Mouse (Mus musculus) kidney, postnatal 0 days (tissue): Measurements from ENCODE around the gene Mpg. TPM values are rescaled to one million over a fixed set of nuclear protein-coding genes. Genes with fewer than 3 reads are reported as not detected.

Experiments
- ATAC-seq: fragments of 200-750 bp; cut with Nextera tagmentation; replicated peaks from 2 replicates; pipeline ENCODE4 v1.8.0; 2017; ENCODE audit warnings: low read depth, moderate number of reproducible peaks, moderate TSS enrichment, moderate library complexity; ENCODE audit not compliant: low FRiP score
- DNase-seq: peaks from one replicate; pipeline ENCODE4 v3.0.0-alpha.2; 2016; ENCODE audit warnings: low spot score
- H3K27ac ChIP-seq: fragments of 300-500 bp; sonication (generic); 2 replicates; pipeline ENCODE4 v1.5.1; 2014; ENCODE audit warnings: mild to moderate bottlenecking
- H3K27me3 ChIP-seq: fragments of 300-500 bp; sonication (generic); 2 replicates; pipeline ENCODE4 v1.6.1; 2014; ENCODE audit warnings: low read length, mixed read lengths; ENCODE audit not compliant: insufficient read depth
- H3K36me3 ChIP-seq: fragments of 300-500 bp; sonication (generic); 2 replicates; pipeline ENCODE4 v1.6.1; 2014; ENCODE audit warnings: low read length, mixed read lengths; ENCODE audit not compliant: insufficient read depth
- H3K4me1 ChIP-seq: fragments of 300-500 bp; sonication (generic); replicated peaks from 2 replicates; pipeline ENCODE4 v1.6.1; 2014; ENCODE audit warnings: antibody characterized with exemption, low read length, mixed read lengths; ENCODE audit not compliant: insufficient read depth
- H3K4me2 ChIP-seq: fragments of 300-500 bp; sonication (generic); 2 replicates; pipeline ENCODE4 v1.6.1; 2014; ENCODE audit warnings: mild to moderate bottlenecking, low read length, moderate library complexity, mixed read lengths
- H3K4me3 ChIP-seq: fragments of 300-500 bp; sonication (generic); replicated peaks from 2 replicates; pipeline ENCODE4 v1.5.1; 2014; ENCODE audit warnings: low read depth, low read length
- H3K9ac ChIP-seq: fragments of 300-500 bp; sonication (generic); 2 replicates; pipeline ENCODE4 v1.6.1; 2014; ENCODE audit warnings: low read depth, low read length
- H3K9me3 ChIP-seq: fragments of 300-500 bp; sonication (generic); replicated peaks from 2 replicates; pipeline ENCODE4 v1.6.1; 2016; ENCODE audit warnings: low read length, inconsistent platforms, mixed read lengths
- CTCF ChIP-seq: IDR thresholded peaks from 2 replicates; pipeline ENCODE4 v1.5.1; 2016; ENCODE audit warnings: antibody characterized with exemption, low read depth, mild to moderate bottlenecking, moderate library complexity
- WGBS: fragments of 180-500 bp; shearing (Covaris S2); extraction: QIAGEN DNeasy Blood & Tissue Kit; methylation state at CpG from one replicate; pipeline ENCODE4 v1.1.7; 2014; 5-methylcytosine and 5-hydroxymethylcytosine counted together
- polyA plus RNA-seq: library from polyadenylated mRNA; unstranded; fragments of >200 nt; fragmentation: Nextera tagmentation; extraction: Ambion mirVana; gene quantifications from 2 replicates; pipeline ENCODE4 v1.2.1, GENCODE M21; 2015

Mpg gene
- polyA plus RNA-seq, 1 experiment from 2014 or later, result 33.0 TPM

DNA sequence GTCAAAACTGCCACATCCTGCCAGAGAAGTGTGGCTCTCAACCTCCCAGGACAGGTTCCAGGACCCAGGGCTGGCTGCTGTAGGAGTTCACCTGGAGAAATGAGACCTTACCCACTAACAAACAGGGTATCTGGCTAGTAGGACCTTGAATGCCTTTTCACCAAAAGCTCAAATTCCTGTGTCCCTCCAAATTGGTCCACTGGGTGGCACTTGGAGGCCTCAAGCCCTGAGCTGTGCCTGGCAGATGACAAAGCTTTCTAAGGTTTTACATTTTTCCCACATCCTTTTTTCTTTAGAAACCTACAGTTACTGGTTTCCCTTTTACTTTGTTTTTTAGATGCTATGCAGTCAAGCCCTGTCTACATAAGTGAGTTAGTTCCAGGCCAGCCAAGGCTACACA lies 20.8 kb downstream of the Mpg start:
- Histone ChIP-seq H3K4me3 (no peak overlapping the region), H3K9ac (no peak overlapping the region), H3K27me3 (no peaks in the 10 kb centered on the region), H3K9me3 (no peaks in the 10 kb centered on the region), H3K4me2 (no peak overlapping the region), H3K36me3 (peaks cover 16% of the 10 kb centered on the region), H3K27ac (no peak overlapping the region), H3K4me1 (peaks cover 12% of the 10 kb centered on the region)
- TF ChIP-seq CTCF, result peak; percentile 55
- ATAC-seq, result no peak
- DNase-seq, result no peak

DNA sequence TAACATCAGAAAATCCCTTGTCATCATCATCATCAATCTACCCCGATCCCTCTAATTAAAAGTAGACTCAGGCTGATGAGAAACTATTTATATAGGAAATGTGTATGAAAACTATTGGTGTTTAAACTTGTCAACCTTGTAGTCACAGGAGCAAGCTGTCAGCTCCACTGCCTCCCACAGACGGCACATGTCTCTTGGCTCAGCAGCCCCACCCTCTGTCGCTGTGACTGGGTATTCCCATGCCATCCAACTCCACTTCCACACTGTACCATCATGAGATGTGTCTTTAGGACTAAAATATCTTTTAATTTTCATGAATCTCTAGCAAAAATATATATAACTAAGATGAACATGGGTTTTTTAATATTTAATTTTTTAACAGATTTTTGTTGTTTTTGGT lies 22.0 kb downstream of the Mpg start:
- 68% methylated on average over 3 of the region's 3 CpGs for WGBS
- H3K36me3 ChIP-seq, result peaks cover 17% of the 10 kb centered on the region
- no peak overlapping the region for H3K4me3 ChIP-seq
- ATAC-seq, result no peak
- no peaks in the 10 kb centered on the region for H3K27me3 ChIP-seq
- no peak for TF ChIP-seq CTCF
- peaks cover 10% of the 10 kb centered on the region for H3K4me1 ChIP-seq
- no peaks in the 10 kb centered on the region for H3K9me3 ChIP-seq
- H3K27ac ChIP-seq, result no peak overlapping the region
- DNase-seq, result no peak
- no peak overlapping the region for H3K9ac ChIP-seq
- H3K4me2 ChIP-seq, result no peak overlapping the region

DNA sequence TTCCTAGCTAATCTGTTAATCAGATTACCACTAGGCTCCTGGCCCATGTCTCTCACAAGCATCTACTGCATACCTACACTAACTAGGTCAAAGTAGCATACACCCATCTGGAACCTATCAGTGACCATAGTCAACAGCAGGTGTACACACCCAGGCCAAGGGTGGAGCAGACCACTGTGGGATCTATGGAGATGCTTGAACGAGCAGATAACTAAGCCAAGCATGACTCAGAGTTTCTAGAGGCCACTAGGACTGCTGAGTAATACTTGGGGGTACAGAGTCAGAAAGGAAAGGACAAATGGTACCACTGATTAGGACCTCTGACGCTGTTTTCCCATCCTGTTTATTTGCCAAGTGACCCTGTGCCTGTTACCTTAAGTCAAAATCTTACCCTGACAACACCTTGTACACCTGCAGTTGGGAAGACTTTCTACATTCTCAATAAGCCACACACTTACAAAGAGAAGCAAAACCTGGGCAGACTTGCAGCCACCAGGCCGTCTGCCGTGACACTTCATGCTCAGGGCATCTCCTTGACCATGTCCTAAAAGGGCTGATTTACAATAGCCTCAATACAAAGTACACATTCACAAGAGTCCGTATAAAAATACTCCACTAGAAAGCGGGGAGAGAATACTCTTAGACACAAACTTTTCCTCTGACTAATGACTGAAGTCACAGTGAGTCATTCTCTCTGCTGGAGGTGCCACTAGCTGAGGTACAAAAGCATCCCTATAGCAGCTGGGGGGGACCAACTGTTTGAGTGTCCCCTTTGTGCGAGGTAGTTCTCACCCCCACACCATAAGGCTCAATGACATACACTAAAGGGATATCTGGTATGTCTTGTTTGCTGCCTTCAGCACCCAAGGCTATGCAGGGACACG lies 24.8 kb downstream of the Mpg start:
- no peaks in the 10 kb centered on the region for H3K9me3 ChIP-seq
- 81% methylated on average over 8 of the region's 8 CpGs for WGBS
- TF ChIP-seq CTCF, result no peak
- no peak overlapping the region for H3K4me3 ChIP-seq
- ATAC-seq (no peak), DNase-seq (no peak)
- no peak overlapping the region for H3K9ac ChIP-seq
- no peak overlapping the region for H3K4me2 ChIP-seq
- H3K27ac ChIP-seq, result no peak overlapping the region
- peaks cover 30% of the 10 kb centered on the region for H3K36me3 ChIP-seq
- H3K4me1 ChIP-seq, result no peaks in the 10 kb centered on the region
- no peaks in the 10 kb centered on the region for H3K27me3 ChIP-seq

DNA sequence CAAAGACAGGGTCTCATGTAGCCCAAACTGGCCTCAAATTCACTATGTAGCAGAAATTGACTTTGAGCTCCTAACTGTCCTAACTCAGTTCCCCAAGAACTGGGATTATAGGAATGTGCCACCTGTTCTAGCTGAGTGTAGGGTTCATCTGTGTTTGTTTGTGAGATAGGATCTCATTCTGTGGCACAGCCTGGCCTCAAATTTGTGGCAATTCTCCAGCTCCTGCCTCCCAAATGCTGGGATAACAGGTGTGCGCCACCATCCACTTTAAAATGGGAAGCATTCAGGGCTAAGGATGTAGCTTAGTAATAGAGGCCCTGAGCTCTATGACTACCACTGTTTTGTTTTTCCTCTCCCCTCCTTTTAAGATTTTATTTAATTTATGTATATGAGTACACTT lies 26.8 kb downstream of the Mpg start:
- WGBS, result 88% methylated on average over 1 of the region's 1 CpGs

DNA sequence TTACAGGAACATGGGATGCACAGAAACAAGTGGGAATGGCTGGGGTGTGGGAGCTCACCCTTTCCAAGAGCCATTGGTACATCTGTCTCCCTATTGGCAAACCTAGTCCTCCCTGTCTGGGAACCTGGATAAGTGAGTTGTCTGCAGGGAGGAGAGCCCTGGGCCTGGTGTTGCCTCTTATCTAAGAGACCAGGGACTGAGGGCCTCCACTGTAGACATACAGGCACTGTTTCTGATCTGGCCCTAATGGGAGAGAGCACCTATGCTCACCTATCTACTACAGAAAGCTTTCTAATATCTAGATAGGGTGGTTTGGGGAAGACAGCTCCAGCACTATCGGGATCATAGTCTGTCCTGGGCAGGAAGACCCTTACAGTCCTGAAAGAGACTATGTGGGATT lies 29.8 kb downstream of the Mpg start:
- Histone ChIP-seq H3K9ac (no peak overlapping the region), H3K27ac (no peak overlapping the region), H3K4me2 (no peak overlapping the region), H3K36me3 (peaks cover 25% of the 10 kb centered on the region; the same call in 1 of the 2 replicates), H3K27me3 (no peaks in the 10 kb centered on the region), H3K4me3 (no peak overlapping the region), H3K9me3 (no peaks in the 10 kb centered on the region), H3K4me1 (no peaks in the 10 kb centered on the region)
- DNase-seq, result no peak
- TF ChIP-seq CTCF, result no peak
- 94% methylated on average over 1 of the region's 1 CpGs for WGBS
- no peak for ATAC-seq

More for the DNA sequence above, 26.8 kb downstream of the Mpg start:
- H3K27me3 ChIP-seq, result no peaks in the 10 kb centered on the region
- DNase-seq (no peak), ATAC-seq (no peak)
- no peak overlapping the region for H3K27ac ChIP-seq
- no peaks in the 10 kb centered on the region for H3K4me1 ChIP-seq
- H3K4me2 ChIP-seq, result no peak overlapping the region
- no peak overlapping the region for H3K4me3 ChIP-seq
- no peak overlapping the region for H3K9ac ChIP-seq
- TF ChIP-seq CTCF, result no peak
- peaks cover 30% of the 10 kb centered on the region for H3K36me3 ChIP-seq
- H3K9me3 ChIP-seq, result no peaks in the 10 kb centered on the region

DNA sequence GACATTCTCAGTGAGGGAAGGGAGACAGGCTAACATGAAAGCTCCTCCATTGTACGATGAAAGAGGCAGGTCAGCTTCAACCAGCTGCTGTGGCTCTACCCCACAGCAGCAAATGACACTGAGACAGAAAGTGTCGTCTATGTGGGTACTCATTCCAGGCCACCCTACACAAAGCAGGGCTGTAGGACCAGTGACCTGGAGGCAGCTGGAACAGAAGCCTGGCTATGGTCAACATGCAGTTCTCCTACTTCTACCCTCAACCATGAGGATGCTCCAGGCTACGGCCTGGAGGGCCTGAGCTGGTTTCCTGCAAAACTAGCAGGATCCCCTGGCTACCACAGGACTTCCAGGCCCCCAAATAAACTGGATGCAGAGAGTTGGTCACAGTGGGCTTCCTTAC lies 30.3 kb downstream of the Mpg start:
- 91% methylated on average over 3 of the region's 3 CpGs for WGBS
- TF ChIP-seq CTCF, result no peak
- Histone ChIP-seq H3K9ac (no peak overlapping the region), H3K9me3 (no peaks in the 10 kb centered on the region), H3K4me2 (no peak overlapping the region), H3K4me1 (no peaks in the 10 kb centered on the region), H3K36me3 (peaks cover 24% of the 10 kb centered on the region; the same call in 1 of the 2 replicates), H3K4me3 (no peak overlapping the region), H3K27me3 (no peaks in the 10 kb centered on the region), H3K27ac (no peak overlapping the region)
- DNase-seq (no peak), ATAC-seq (no peak)
